Mouse (Mus musculus) liver, postnatal 0 days (tissue): ENCODE results near the gene 4930453N24Rik.

Experiments used
- CTCF ChIP-seq: sonication (generic); IDR thresholded peaks from 2 replicates; pipeline ENCODE4 v1.5.1; 2016; ENCODE audit warnings: antibody characterized with exemption, low read depth
- EP300 ChIP-seq: IDR thresholded peaks from 2 replicates; pipeline ENCODE4 v1.6.1; 2016; ENCODE audit warnings: antibody characterized with exemption, low read depth, mild to moderate bottlenecking

GRCm38 (mm10) chr16:64748237-64748636 is 22.7 kb downstream of the 4930453N24Rik start:
- TF ChIP-seq EP300, result no peak
- TF ChIP-seq CTCF, result peak; percentile 86
